Mouse (Mus musculus) hindlimb bud, embryonic 11.5 days (tissue): ENCODE measurements around the gene Sept4.

Source experiments
- DNase-seq: peaks from one replicate; pipeline ENCODE4 v3.0.0-alpha.2; 2012; ENCODE audit warnings: low read depth, low spot score; ENCODE audit errors: extremely low spot score

Gene Sept4

DNA sequence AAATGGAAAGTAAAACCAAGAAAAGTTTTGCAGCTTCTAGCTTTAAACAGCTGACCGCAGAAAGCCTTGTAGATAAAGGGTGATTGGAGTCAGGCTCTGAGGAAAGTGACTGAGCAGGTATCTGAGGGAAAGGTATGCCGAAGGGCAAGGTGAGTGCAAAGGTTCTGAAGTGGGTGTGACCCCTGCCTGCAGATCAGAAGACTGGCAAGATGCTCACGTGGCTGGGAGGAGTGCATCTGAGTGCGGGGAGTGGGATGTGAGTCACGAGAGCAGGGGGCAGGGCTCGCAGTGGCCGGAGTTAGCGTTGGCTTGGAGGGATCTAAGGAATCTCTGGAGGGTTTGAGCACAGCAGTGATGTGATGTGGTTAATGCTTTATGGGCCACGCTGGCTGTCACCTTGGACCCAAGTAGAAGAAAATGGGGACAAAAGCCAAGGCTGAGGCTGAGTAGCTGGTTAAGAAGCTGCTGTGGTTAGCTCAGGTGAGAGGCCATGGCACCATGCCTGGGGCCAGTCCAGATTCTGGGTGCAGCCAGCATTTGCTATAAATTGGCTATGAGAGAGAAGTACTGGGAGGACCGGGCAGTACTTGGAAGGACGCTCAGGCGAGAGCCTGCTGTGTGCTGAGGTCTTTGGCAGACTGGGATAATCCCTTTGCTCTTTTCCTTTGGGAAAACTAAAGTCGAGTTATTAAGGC is 30.8 kb downstream of the Sept4 start:
- DNase-seq: no peak

DNA sequence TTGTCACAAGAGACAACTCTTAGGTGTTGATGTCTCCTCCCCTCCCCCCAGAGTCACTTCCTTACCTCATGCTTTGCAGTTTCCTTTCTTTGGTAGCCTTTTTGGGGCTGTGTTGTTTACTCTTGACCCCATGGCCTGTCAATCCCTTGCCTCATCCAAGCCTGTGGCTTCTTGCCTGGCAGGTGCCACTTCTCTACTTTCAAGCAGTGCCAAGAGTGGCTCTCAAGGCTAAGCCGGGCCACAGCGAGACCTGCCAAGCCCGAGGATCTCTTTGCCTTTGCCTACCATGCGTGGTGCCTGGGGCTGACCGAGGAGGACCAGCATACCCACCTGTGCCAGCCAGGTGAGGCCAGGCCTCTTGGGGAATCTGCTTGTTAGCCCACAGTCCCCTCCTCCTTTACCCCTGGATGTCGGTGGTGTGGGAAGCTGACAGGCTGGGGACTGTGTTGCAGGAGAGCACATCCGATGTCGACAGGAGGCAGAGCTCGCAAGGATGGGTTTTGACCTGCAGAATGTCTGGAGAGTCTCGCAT is 31.7 kb downstream of the Sept4 start:
- no peak for DNase-seq

DNA sequence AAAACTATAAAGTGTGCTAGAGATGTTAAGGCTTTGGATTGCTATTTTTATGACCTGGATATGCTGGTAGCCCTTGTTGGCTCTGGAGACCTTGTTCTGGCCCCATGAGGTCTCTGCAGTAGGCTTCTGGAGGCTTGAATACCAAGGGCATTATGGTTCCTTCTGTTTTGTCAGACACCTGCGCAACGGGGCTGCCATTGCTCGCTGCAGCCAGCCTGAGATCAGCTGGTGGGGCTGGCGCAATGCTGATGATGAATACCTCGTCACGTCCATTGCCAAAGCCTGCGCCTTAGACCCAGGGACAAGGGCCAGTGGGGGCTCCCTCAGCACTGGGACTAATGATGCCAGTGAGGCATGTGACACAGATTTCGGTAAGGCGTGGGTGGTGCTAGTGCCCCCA is 33.5 kb downstream of the Sept4 start:
- no peak for DNase-seq

DNA sequence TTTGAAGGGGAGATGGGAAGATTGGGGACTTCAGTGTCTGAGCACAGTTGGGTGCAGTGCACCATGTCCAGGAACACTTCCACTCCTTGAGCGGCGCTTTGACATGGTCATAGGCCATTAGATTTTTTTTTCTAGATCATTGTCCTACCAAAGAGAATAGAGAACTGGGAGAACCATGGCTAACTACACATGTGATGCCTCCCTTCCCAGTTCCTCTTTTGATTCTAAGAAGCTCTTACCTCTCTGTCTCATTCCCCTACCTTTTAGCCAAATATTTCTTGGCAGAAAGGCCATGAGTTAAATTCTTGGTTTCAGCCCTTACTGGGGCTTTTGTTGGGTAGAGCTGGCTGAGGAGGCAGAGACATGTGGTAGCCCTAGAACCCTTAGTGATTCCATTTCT is 34.9 kb downstream of the Sept4 start:
- DNase-seq: no peak

DNA sequence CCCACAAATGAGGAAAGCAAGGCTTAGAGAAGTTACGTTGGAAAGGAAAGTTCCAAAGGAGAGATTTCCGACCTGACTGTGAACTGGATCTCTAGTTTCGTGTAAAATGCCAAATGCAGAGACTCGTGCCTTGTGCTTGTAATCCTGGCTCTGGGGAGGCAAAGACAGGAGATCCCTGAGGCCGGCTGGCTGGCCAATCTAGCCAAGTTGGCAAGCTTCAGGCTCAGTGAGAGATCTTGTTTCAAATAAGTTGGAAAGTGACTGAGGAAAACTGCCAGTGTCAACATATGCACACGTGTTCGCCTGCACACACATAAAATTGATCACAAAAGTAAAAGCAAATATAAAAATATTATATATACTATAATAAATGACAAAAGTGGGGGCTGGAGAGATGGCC is 40.6 kb downstream of the Sept4 start:
- no peak for DNase-seq

DNA sequence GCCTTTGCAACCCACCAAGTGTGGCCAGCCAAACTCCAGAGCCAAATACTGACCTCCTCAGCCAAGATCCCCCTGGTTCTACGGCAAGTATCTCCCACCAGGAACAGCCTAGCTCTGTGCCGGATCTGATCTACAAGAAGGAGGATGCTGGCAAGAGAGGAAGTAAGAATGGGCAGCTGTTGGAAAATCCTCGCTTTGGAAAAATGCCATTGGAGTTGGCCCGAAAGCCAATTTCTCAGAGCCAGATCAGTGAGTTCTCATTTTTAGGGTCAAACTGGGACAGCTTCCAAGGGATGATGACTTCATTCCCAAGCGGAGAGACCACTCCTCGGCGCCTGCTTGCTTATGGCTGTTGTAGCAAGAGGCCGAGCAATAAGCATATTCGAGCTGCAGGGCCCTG is 42.8 kb downstream of the Sept4 start:
- DNase-seq: no peak

DNA sequence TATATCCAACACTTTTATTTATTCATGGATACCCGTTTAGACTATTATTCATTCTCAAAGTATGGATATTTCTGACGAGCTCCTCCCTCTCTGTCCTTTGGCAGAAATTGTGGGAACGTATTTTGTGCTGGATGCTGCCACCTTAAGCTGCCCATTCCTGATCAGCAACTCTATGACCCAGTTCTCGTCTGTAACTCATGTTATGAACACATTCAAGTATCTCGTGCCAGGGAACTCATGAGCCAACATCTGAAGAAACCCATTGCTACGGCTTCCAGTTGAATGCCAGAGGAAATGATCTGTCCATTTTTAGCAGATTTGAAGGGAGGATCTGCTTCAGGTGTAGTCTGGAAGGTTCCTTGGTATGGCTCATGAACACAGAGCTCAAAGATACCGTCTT is 45.3 kb downstream of the Sept4 start:
- DNase-seq: no peak

DNA sequence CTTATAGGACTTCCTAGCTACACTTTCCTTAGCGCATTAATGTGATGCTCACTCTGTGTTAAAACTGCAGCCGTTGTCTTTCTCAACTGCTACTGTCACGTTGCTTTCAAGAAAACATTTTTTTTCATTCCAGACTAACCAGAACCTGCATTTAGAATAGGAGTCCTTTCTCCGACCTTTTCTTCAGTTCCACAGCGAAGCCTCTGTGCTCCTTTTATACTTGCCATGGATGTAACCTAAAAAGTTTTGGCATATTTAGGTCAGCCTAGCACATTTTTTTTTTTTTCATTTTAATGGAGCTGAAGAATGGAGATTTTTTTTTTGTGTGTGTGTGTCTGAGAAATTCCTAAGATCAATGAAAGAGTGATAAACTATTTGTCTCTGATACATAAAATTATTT is 46.8 kb downstream of the Sept4 start:
- DNase-seq: no peak

DNA sequence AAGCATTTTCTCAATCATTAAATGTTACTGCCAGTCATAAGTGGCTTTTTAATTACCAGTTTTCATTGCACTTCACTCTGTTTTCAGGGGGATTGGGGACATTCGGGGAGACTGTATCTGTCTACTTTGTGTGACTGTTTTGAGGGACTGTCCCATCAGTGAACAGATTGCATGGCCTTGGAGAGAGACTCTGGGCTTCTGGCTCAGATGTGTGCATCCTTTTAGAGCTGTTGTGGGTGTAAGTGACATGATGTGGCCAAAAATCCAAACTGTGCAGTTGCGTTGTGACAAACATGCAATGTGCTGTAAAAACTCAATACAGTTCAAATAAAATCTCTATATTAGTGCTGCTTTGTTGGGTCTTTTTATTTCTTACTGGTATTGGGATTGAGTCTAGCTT is 47.2 kb downstream of the Sept4 start:
- no peak for DNase-seq

DNA sequence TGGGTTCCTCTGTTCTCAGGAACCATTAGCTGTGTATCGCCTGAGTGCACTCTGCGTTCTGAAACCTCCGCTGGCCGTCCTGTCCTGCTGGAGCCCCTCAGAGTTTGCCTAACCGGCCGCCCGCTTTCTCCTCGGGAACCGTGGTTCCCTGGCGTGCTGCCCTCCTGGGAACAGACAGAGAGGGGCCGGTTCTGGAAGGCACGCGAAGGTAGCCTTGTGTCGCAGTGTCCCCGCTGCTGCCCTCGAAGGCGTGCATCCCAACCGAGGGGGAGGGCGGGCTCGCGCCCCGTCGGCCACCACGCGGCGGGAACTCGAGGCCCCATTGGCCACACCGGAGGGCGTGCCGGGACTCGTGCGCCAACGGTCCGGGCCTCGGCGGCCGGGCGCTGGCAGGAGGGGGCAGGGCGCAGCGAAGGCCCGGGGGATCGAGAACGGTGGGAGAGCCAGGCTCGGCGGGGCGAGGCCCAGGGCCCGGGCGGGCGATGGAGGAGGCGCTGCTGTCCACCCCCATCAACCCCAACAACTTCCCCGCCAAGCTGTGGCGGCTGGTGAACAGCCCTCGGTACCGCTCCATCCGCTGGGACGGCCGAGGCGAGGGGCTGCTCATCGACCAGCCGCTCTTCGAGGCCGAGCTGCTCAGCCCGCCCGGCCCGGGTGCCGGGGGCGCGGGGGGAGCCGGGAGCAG is 48.2 kb downstream of the Sept4 start, which contains the start of gene Hsf5:
Gene Hsf5 (plus strand): TSS at position 375 of the 685 bp plus-strand sequence.
- DNase-seq: no peak

DNA sequence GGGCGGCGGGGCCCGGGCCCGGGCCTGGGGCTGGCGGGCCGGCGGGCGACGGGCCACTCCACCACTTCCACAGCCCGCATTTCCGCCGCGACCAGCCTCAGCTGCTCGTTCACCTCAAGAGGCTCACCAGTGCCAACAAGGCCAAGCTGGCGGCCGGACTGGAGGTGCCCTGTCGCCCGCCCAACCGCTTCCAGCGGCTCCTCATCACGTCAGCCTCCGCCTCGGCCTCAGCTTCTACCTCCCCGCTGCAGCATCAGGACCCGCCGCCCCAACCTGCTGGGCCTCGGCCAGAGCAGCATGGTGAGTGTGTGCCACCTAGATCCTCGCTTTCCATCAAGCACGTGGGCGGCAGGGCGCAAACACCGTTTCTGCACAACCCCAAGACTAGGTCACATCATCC is 48.9 kb downstream of the Sept4 start:
- no peak for DNase-seq

DNA sequence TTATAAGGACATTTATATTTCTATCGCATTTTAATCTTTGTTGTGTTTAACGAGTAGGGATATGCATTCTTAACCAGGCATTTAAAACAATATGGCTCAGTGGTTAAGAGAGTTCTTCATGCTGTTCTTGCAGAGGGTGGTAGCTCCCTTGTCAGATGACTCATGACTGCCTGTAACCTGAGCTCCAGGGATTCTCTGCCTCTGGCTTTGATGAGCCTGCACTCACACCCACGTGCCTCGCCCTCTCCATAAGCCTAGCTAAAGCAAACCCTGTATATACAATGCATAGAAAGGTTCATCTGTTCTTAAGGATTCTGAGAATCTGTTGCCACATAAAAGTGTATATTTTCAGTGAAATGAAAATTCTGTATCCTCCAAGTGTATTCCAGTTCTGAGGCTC is 54.5 kb downstream of the Sept4 start:
- no peak for DNase-seq

DNA sequence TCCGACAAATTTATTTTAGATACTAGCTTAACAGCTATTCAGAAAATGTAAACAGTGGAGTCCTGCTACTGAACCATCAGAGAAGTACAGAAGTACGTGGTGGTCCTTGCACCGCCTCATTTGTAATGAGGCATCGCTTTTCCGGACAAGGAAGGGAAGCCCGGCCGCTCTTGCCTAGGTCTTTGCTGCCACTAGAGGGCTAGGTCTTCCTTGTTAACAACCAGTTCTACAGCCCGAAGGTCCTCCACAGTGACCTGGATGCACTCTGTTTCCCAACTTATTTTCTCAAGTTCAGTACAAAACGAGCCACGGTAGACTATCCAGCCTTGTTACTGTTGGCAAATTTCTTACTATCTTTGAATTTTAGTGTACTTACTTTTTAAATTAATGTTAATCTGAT is 61.2 kb downstream of the Sept4 start:
- no peak for DNase-seq

DNA sequence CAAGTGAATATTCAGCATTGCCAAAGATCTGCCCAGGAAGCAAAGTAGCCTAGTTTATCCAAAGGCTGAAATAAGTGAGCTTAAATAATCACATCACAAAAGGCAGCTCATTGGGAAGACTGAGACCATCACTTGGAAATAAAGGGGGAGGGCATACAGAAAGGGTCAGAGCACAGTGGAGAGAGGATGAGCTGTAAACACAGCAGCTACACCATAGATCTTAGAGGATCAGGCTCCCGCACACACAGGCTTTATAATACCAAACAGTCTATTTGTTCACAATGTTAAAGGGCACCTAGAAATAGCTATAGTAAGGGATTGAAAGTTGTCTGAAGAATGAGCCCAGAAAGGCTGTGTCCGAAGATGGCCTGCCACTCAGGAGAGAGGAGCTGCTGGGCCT is 70.1 kb downstream of the Sept4 start:
- no peak for DNase-seq

DNA sequence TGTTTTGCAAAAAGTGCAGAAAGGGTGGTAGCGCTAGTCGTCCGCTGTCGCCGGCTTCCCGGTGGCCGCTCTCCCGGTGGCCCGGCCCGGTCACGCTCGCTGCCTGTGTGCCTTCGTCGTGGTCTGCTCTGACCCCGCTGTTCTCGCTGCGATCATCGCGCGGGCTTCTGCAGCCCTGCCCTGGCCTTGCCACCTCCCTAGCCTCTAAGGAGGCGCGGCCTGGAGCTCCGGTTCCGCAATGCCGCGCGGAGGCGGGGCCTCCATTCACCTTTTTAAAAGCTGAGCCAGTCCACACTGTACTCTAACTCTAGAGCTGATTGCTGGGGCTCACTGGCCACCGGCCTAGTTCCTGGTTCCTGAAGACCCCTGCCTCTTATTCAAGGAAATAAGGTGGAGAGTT is 70.5 kb downstream of the Sept4 start:
- DNase-seq: no peak
